Mouse (Mus musculus): ENCODE data around the gene Gmeb1.
"Not testable (repeated sequence)": the region's sequence is repeated elsewhere in the genome, so short reads cannot be mapped to it uniquely, and the experiment has no call there.

The Gmeb1 gene

GRCm38 (mm10) chr4:132222001-132222400 is 39.4 kb downstream of the Gmeb1 start:
- not testable (repeated sequence) for DNase-seq (ENCODE audit: low spot score in 2 of 2)

DNA sequence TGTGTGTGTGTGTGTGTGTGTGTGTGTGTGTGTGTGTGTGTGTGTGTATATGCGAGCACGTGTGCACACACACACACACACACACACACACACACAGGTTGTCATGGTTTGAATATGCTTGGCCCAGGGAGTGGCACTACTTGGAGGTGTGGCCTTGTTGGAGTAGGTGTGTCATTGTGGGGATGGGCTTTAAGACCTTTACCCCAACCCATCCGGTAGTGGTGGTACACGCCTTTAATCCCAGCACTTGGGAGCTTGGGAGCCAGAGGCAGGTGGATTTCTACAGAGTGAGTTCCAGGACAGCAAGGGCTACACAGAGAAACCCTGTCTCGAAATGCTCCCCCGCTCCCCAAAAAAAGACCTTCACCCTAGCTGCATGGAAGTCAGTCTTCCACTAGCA is 43.0 kb downstream of the Gmeb1 start:
- not testable (repeated sequence) for DNase-seq (ENCODE audit: low spot score in 2 of 2)

DNA sequence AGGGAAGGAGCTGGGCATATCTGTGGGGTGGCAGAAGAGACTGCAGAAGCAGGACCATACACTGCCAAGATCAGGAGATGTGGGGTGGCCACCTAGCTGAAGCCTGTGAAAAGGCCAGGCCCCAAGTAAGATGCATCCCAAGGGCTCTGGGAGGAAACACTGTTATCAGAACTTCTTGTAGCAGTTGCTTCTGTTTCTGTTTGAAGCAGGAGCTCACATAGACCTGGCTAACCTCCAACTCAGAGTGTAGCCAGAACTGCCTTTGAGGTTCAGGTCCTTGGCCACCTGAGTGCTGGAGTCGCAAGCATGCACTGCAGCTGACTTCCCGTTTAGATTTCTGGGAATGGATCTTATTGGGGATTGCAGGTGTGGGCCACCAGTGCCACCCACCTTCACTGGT is 43.6 kb downstream of the Gmeb1 start:
- DNase-seq (ENCODE audit: low spot score in 2 of 2): no peak

DNA sequence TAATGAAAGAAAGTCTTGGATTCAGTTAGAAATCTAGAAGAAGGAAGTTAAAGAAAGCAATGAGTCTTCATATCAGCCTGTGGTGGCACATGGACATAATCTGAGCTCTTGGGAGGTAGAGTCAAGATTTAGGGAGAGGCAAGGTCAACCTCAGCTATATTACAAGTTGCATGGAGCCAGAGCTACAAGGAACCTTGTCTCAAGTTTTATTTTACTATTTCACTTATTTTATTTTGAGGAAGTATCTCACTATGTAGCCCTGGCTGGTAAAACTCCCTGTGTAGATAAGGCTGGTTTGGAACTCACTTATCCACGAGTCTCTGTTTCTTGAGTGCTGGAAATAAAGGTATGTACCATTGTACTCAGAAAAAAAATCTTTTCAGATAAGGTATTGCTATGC is 44.8 kb downstream of the Gmeb1 start:
- no peak for DNase-seq (ENCODE audit: low spot score in 2 of 2)

- DNase-seq (ENCODE audit: low spot score in 2 of 2): peak in 1 of 2 experiments; percentile 25
Observed at GRCm38 (mm10) chr4:132214847-132215246, 46.6 kb downstream of the Gmeb1 start.

GRCm38 (mm10) chr4:132211953-132212734 is 49.3 kb downstream of the Gmeb1 start, which contains the start of gene Ythdf2:
Gene Ythdf2, minus strand, starts transcription at chr4:132212303.
- peak; percentile 96 to 99 for DNase-seq (ENCODE audit: low spot score in 2 of 2)

DNA sequence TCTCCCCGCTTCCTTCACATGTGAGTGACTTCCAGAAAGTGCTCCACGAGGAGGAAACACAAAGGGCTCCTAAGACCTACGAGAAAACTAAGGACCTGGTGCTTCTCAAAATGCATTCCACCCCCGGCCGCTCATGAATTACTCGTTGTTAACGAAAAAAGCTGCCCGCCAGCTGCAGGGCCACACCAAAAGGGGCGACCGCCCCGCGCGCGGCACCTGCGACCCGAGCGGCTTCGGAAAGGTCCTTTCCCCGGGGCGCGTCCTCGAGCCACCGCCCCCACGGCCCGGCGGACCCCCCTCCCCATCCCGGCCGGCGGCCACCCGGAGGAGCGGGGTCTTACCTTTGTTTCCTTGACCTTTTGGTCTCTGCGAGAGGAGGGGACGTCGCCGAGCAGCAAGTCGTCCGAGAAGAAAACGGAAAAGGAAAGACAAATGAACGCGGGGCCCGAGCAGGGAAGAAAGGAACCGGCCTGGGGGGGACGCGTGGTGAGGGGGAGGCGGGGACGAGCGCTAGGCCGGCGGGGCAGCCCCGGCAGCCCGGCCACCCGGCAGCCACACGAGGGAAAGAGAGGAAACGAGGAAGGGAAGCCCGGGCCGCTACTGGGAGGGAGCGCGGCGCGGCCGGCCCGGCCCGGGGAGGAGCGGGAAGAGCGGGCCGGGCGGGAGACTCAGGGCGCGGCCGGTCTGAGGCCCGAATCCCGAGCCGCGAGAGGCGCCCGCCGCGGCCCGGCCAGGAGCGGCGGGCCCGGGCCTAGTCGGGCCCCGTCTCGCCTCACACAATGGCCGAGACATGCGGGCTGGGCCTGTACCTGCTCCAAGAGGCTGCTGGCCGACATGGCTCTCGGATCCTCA is 50.1 kb downstream of the Gmeb1 start:
- DNase-seq (ENCODE audit: low spot score in 2 of 2): peak; percentile 13 to 25

- DNase-seq (ENCODE audit: low spot score in 2 of 2): no peak
Observed at GRCm38 (mm10) chr4:132210325-132210724, 51.1 kb downstream of the Gmeb1 start.

- DNase-seq (ENCODE audit: low spot score in 2 of 2): no peak
Observed at GRCm38 (mm10) chr4:132209299-132209698, 52.1 kb downstream of the Gmeb1 start.

DNA sequence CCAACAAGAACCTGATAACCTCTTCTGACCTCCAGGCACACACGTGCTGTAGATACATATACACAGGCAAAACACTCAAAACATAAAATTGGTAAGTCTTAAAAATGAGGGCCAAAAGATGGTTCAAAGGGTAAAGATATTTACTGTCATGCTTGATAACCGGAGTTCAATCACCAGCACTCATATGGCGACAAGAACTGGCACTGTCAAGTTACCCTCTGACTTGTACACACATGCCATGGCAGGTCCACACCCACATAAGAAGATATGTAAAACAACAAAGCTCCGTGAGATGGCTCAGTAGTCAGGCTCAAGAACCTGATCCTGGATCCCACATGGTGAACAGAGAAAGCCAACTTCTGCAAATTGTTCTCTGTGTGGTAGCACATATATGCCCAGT is 54.1 kb downstream of the Gmeb1 start:
- no peak for DNase-seq (ENCODE audit: low spot score in 2 of 2)

GRCm38 (mm10) chr4:132198771-132199170 is 62.6 kb downstream of the Gmeb1 start:
- no peak for DNase-seq (ENCODE audit: low spot score in 2 of 2)

DNA sequence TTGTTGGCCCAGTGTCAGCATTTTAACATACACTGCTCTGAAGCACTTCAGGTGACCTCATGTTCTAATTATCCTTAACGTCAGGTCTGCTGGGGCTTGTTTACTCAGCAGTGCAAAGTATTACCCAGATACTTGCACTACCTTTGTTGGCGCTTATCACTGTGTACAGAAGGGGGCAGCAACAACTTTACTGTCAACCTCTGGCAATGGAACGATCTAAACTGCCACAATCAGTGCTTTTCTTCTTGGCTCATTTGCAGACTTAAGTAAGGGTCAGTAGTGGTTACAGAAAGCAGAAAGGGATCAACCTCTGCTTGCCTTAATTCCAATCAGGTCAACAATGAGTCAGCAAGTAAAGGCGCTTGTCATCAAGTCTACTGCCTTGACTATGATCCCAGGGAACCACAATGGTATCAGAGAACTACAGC is 63.1 kb downstream of the Gmeb1 start:
- peak in 1 of 2 experiments; percentile 17 for DNase-seq (ENCODE audit: low spot score in 2 of 2)

- no peak for DNase-seq (ENCODE audit: low spot score in 2 of 2)
Observed at GRCm38 (mm10) chr4:132194975-132195374, 66.4 kb downstream of the Gmeb1 start.

GRCm38 (mm10) chr4:132194373-132194772 is 67.0 kb downstream of the Gmeb1 start:
- DNase-seq (ENCODE audit: low spot score in 2 of 2): no peak

DNA sequence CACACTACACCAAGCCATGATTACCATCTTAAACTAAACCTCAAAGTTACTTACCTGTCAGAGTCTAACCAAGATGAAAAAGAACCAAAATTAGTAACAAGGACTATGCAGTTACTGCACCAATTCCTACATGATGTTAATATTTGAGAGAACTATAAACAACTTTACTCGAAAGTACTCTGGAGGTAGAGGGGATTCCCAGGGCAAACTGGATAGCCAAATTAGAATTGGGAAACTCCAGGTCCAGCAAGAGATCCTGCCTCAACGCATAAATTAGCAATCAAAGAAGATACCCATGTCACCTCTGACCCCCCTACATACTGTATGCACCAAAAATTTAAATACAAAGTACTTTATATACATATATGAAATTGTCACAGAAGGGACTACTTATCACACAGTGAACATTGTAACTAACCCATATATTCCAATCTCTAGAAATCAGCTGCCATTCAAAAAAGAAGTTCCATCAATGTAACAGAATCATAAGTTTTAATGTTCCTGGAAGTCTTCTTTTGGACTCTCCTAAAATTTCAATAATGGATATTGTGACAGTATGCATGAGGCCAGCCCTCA is 73.5 kb downstream of the Gmeb1 start:
- DNase-seq (ENCODE audit: low spot score in 2 of 2): no peak

DNA sequence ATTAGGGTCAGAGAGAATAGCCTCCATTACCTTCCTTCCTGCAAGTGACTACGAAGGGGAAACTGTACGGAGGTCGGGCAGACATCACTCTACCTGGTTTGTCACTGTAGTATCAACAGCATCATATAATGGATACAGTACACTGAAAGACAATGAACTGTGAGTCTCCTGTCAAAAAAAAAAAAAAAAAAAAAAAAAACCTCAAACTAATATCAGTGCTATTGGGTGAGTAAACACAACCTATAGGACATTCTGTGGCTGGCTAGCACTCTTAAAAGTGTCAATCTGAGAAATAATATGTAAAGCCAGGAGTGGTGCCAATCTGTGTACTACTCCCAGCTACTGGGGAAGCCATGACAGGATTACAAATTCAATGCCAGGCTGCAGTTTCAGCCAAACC is 78.2 kb downstream of the Gmeb1 start:
- no peak for DNase-seq (ENCODE audit: low spot score in 2 of 2)

DNA sequence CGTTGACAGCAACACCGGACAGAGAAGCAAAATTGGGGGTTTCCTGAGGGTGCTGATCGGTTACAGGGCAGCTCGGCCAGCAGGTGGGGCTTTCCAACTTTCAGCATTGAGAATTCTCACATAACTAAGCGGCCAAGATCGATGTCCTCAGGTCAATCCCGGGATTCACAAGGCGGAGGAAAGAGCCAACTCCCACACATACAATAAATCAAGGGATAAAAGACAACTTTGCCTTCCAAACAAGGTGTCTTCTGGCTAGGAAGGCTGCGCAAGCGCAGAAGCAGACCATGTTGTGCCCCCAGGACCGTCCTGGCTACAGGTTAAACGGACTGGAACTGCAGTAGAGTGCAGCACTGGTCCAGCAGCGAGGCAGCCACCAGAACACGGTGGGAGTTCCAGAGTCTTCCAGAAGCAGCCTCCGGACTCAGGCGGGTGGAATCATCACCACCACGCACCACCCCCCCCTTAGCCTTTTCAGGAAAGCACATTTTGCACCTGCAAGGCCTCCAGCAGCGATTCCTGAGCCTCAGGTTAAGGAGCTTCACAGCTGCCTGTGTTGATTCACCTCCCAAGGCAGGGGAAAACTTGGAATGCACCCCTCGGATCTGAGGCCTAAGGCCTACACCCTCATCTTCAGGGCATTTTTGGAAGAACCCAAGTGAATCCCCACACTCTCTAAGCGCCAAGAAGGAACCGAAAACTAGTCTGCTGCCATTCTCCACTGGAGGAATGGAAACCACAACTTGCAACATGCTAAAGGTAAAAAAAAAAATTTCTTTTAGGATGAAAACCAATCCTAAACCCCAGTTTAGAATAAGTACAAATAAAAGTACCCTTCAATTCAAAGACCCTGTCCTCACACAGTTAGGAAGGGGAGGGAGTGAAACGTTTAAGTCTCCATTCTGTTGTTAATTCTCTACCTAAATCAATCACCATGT is 79.4 kb downstream of the Gmeb1 start:
- no peak for DNase-seq (ENCODE audit: low spot score in 2 of 2)

DNA sequence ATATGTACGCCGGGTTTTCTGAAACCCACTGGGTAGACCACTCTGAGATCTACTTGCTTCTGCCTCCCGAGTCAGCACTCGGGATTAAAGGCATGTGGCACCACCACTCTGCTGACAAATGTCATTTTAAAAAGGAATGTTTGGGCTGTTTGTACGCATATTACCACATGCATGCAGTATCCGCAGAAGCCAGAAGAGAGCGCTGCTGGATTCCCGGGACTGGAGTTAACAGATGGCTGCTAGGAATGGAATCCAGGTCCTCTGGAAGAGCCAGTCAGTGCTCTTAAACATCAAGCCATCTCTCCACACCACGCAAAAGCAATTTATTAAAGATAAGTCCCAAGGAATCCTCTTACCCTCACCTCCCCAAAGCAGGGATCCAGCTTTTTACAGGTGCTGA is 80.7 kb downstream of the Gmeb1 start:
- peak in 1 of 2 experiments; percentile 29 for DNase-seq (ENCODE audit: low spot score in 2 of 2)

DNA sequence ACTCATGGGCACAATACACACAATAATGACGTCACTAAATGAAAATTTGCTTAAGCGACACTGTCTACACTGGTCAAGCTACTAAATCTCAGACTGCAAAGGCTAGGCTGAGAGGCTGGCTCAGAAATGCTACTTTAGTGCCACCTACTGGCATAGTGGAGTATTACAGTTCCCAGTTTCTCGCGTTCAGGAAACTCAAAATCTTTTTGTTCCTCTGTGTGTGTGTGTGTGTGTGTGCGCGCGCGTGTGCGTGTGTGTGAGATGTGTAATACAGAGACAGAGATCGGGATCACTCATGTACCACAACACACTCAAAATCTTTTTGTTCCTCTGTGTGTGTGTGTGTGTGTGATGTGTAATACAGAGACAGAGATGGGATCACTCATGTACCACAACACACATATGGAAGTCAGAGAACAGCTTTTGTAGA is 82.8 kb downstream of the Gmeb1 start:
- DNase-seq (ENCODE audit: low spot score in 2 of 2): peak in 1 of 2 experiments; percentile 55

- no peak for DNase-seq (ENCODE audit: low spot score in 2 of 2)
Observed at GRCm38 (mm10) chr4:132176474-132176873, 84.9 kb downstream of the Gmeb1 start.

Data from spleen, postnatal 14 days (tissue).